Mouse (Mus musculus) granulocyte monocyte progenitor cell, adult 5-6 weeks (primary cell): Measurements from ENCODE around the gene Il17a. TPM values are rescaled to one million over a fixed set of nuclear protein-coding genes. Genes with fewer than 3 reads are reported as not detected.
"Not testable (repeated sequence)": the region's sequence is repeated elsewhere in the genome, so short reads cannot be mapped to it uniquely, and the experiment has no call there.

Experiments
- ATAC-seq: replicated peaks from 2 replicates; pipeline ENCODE4 v1.8.0; 2016; ENCODE audit warnings: mild to moderate bottlenecking, moderate TSS enrichment, inconsistent platforms; ENCODE audit not compliant: poor library complexity, severe bottlenecking
- total RNA-seq, 2 experiments: library from RNA; stranded (forward) in 1 of 2; stranded (reverse) in 1 of 2; fragments of 200-712, 200-1000 nt in 1 of 2; fragments of >200 nt in 1 of 2; fragmentation: Nextera tagmentation in 1 of 2; gene quantifications; 2 replicates each; pipeline ENCODE4 v1.2.3; 2014 to 2017

Gene Il17a
- total RNA-seq (2014; fragmentation: Nextera tagmentation): not detected in 2 replicates
- not detected in 2 replicates for total RNA-seq (2017)

- ATAC-seq: peak; percentile 93
These were observed at the start of gene Il17a for GRCm38 (mm10) chr1:20730903-20731302. Il17a (plus strand) TSS chr1:20730905.

DNA sequence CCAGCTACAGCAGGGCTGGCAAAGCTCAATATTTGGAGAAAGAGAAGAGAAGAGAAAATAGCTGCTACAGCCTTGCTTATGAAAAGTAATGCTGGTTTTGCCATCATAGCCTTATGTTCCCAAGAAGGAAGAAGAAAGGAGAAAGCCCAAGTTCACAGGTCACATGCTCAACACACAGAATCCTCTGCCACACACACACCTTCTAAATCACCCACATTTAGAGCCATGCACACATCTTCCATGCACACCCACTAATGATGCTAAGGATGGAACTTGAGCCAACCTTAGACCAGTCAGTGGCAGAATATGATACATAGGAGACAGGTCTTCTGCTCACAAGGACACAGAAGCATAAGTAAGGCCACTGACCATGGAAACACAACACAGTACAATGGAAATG lies 47.9 kb upstream of the Il17a start:
- no peak for ATAC-seq

- ATAC-seq: no peak
These were observed 47.3 kb upstream of the Il17a start for GRCm38 (mm10) chr1:20683386-20683785.

DNA sequence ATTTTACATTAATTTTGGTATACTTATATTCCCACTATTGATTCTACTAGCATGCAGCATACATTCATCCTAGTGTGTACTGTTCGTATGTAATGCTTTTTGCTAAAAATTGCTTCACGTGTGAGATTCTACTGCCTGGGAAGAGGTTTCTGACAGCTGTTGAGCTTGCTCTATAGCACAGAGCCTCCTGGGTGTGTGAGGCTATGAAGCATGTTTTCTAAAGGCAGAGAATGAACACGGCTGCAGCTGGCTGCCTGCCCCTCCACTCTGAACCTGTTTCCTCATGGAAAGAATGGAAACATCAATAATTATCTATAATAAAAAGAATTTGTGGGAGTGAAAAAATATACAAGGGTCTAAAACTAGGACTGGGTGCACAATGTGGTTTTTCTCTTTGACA lies 46.9 kb upstream of the Il17a start:
- no peak for ATAC-seq

DNA sequence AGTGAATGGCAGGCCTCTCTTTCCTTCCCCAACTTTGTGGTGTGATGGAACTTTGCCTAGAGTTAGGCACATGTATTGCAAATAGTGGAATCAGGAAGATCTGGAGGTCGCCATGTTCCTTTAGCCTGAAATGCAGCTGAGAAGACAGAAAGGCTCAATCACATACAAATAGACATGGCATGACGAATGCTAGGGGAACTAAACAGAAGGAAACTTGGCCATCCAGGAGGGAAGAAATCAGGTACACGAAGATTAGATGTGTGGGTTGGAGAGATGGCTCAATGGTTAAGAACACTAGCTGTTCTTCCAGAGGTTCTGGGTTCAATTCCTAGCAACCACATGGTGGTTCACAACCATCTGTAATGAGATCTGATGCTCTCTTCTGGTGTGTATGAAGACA lies 46.3 kb upstream of the Il17a start:
- no peak for ATAC-seq

DNA sequence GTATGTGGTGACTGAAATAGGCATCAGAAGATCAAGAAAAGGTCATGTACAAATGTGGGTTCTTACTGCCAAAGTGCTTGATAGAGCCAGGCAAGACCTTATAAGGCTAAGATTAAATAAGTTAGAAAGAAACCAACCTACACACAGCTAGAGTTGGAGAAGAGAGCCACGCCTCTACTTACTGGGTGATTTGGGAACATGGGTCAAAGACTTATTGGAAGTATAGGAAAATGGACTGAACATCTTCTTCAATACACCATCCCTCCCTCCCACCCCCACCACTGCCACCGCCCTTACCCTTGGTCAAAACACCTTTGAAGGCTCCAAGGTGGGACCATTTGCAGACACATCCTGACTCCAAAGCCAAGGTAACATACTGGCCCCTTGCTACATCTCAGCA lies 45.3 kb upstream of the Il17a start:
- ATAC-seq: no peak

- no peak for ATAC-seq
These were observed 44.8 kb upstream of the Il17a start for GRCm38 (mm10) chr1:20685907-20686306.

GRCm38 (mm10) chr1:20691336-20691735 lies 39.4 kb upstream of the Il17a start:
- ATAC-seq: no peak

DNA sequence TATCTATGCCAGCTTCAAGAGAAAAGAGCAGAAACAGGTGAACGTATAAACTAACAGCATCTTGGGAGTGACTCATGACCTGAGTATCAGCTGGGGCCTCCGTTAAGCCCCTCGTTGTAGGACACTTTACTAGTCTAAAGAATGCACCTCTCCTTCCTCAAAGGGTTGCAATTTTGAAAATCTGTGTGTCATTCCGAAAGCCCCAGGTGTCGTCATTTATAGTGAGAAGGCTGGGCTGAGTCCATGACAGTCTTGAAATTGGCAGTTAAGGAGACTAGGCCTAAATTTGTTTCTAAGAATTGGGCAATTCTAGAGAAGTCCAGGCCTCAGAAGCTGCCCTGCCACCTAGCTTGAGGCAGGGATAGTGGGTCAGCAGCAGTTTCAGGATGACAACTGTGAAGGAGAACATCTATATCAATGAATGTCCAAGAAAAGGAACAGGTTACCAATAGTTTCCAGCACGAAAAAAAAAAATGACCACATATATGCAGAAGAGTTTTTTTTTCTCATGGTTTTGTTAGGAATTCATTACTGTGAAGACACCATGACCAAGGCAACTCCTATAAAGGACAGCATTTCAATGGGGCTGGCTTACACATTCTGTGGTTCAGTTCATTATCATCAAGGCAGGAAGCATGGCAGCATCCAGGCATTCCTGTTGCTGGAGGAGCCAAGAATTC lies 36.9 kb upstream of the Il17a start:
- ATAC-seq: no peak

DNA sequence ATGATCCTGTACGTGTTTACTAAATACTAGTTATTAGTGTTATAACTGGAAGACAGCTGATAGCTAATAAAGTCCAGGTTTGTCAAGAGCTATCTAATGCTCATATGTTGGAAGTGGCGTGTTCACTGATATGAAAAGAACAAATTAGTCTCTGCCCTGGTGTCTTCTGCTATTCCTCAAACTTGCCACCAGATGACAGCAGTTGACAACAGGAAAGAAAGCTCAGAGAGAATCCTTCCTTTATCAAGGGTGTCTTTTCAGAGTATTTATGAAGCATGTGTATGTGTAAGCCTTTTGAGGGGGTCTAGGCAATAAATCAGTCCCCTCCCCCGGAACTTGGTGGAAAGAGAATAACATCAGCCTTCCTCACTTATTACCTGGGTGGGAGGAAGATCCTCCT lies 30.7 kb upstream of the Il17a start:
- ATAC-seq: no peak

DNA sequence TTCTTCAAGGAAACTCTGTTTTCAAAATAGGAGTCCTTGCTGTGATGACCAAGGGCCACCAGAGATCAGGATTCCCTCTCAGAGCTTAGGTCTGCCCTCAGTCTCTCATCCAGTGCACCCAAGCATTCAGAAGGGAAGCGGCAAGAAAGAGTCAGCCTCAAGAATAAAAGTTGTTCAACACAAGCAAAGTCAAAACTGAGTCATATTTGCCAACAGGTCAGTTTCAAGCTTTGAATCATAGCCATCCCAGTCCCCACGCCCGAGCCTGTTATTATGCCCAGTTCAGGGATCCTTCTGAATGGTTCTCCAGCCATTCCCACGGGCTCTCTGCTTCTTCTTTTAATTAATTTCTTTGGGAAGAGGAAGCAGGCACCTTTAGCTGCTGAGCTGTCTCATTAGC lies 5.9 kb downstream of the Il17a start:
- ATAC-seq: no peak

DNA sequence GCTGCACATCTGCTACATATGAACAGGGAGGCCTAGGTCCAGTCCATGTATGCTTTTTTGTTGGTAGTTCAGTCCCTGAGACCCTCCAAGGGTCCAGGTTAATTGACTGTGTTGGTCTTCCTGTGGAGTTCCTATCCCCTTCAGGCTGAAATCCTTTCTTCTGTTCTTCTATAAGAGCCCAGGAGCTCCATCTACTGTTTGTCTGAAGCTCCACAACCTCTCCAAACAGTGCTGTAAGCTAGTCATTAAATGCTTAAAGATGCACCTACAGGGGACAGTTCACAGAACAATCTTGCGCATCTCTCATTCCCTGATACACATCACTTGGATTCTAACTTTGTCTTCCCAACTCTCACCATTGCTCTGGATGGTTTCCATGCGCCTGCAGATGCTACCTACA lies 7.8 kb downstream of the Il17a start:
- no peak for ATAC-seq

- ATAC-seq: no peak
These were observed 9.8 kb downstream of the Il17a start for GRCm38 (mm10) chr1:20740496-20740998.

- ATAC-seq: peak; percentile 40
These were observed 23.7 kb downstream of the Il17a start for GRCm38 (mm10) chr1:20754439-20754838.

DNA sequence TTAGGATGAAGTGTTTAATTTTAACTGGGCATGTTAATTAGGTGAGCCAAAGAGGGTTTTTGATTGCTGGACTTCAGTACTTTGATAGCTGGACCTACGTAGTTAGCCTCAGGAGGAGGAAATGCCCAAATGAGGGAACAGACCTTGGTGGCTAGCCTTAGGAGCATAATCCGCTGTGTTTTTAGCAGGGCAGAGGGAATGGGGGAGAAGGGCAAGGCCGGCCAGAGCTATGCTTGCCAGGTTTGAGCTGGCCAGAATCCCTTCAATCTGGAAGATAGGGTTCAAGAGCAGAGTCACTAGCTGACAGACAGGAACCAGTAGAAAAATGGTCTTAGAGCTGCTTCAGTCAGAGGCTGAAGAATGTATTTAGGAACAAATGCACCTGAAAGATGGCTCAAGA lies 26.9 kb downstream of the Il17a start:
- no peak for ATAC-seq

DNA sequence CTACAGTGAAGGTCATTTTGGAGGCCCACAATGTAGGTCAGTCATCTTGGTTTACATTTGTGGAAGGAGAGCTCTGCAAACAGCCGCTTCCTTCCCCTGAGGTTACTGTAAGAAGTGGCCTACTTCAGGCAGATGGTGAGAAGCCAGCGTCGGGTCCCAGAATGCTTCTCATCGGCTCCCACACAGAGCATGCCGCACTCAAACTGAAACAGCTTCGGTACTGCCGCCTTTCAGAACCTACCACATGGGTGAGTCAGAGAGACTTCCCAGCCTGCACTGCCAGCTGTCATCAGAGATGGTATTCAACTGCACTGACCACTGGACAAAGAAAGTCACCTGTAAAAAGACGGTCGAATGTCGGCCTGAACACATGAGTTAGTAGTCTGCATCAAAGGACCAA lies 29.1 kb downstream of the Il17a start:
- no peak for ATAC-seq

- ATAC-seq: no peak
These were observed 29.6 kb downstream of the Il17a start for GRCm38 (mm10) chr1:20760331-20760730.

GRCm38 (mm10) chr1:20761411-20761810 lies 30.7 kb downstream of the Il17a start:
- no peak for ATAC-seq

DNA sequence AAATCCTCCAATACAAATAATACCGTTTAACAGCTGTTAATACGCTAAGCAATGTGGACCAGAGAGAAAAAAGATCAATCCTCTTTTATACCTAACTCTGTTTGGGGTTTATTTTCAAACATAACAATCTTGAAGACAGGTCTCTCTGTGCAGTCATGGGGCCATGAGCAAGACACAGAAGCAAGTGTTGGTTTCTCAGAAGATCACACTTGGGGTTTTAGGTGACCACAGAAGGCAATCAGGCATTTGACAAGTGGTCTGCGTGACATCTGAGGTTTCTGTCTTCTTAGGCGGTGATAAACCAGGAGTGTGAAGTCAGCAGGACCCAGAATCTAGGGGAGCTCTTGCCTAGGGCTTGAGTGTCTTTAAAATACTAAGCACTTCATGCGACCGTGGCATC lies 35.8 kb downstream of the Il17a start:
- no peak for ATAC-seq

DNA sequence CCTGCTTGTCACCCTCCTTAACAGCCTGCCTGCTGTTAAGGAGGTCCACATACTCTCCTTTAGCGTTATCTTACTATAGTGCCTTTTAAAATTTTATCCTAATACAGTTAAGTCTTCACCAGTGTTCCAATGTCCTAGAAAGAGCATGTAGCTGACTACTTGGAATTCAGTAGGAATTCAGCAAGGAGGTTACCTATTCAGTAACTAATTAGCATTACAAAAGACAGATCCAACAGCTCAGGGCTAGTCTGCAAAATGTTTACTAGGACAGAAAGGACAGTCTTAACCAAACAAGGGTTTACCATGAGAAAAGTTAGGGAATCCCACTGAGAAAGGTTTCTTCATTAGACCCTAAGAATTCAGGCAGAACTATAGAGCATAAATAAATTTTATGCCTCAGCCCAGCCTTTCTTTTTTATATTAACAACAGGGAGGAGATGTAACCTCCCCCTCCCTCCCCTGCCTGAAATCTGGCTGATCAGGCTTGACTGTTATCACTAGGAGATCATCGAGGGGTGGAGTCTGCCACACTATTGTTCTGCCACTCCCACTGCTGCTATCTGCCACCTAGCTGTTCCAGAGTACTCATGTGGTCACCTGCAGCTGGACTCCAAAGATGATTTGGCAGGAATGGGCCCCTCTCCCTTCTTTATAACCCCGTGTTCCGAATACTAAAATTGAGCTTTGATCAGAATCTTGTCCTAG lies 43.5 kb downstream of the Il17a start:
- ATAC-seq: not testable (repeated sequence)

- ATAC-seq: no peak
These were observed 47.7 kb downstream of the Il17a start for GRCm38 (mm10) chr1:20778366-20778765.
